Mouse (Mus musculus) lung, postnatal 36 days (tissue): ENCODE measurements at regions not wholly inside any gene's neighbourhood (a gene's known extent, or its start where the extent isn't known, plus 50 kb on each side); places are given as distances from the start of the nearest gene placed in this dataset.
A peak's percentile ranks its signal among the peaks of the same experiment; 100 is the strongest.
"Not testable (repeated sequence)": the region's sequence is repeated elsewhere in the genome, so short reads cannot be mapped to it uniquely, and the experiment has no call there.

ENCODE experiments used
- DNase-seq: peaks from one replicate; pipeline ENCODE4 v3.0.0; 2022; ENCODE audit warnings: mixed read lengths

GRCm38 (mm10) chrX:159073533-159073932 is 136.6 kb upstream of the Rps6ka3 start:
- peak; percentile 7 for DNase-seq

- DNase-seq: peak; percentile 4
Observed at GRCm38 (mm10) chrX:159080508-159080907, 129.6 kb upstream of the Rps6ka3 start.

DNA sequence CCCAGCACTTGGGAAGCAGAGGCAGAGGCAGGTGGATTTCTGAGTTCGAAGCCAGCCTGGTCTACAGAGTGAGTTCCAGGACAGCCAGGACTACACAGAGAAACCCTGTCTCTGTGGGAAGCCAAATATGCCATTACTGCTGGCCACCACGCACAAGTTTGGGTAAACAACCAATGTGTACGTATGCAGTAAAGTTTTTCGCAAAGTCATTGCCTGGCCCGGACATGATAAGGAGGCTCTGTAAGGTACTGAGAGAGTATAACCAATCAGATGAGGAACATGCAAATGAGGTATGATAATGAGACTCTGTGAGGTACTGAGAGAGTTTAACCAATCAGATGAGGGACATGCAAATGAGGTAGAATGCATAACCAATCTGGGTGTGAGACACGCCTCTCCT is 99.5 kb upstream of the Rps6ka3 start:
- DNase-seq: not testable (repeated sequence)

- DNase-seq: no peak
Observed at GRCm38 (mm10) chrX:159116210-159116609, 93.9 kb upstream of the Rps6ka3 start.

DNA sequence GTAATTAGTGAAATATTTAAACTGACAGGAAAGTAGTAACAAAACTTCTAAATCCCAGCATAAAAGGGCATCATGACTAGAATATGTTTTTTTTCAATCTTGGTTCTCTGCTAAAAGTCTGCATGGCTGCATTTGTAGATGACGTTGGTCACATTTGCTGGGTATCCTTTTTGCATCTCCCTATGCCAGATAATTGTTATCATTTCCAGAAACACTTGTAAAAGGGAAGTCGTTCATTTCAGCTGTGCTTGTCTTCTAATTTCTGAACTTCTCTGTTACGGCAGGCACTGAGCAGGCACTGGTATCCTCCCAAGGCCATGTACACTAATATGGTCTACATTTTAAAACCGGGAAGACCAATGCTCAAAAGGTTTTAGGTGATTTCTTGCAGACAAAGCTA is 69.6 kb upstream of the Rps6ka3 start:
- no peak for DNase-seq

DNA sequence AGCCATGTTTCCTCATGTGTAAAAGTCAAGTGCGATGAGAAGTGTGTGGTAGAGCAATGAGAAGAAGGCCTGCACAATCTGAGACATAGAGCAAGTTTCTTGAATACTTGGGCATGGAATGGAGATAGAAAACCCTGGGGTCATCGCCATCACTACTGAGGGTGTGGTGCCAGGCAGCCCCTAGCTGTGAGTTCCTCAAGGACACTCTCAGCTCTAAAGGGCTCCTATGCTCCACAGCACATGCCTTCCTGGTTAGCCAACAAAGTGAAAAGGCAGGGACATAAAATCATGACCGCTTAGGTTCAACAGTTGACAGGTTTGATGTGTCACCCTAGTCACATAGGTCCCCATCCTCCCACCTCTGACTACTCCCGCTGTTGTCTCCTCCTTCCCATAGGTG is 66.8 kb upstream of the Rps6ka3 start:
- DNase-seq: no peak

DNA sequence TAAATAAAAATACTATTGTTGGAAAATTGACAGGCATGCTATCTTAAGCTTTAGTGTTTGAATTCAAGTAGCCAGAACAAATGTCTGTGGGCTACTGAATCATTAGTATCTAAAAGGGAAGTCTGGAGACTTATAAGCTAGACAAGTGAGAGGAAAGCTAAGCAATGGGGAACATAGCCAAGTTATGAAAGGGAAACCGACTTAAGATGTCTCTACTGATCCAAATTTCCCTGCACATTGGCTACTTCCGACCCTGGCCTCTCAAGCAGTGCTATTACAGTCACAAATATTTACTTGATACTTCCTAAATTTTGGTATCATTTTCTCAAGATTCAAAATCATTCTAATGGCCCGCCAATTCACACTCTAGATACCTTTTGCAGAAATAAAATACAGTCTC is 65.4 kb upstream of the Rps6ka3 start:
- no peak for DNase-seq

DNA sequence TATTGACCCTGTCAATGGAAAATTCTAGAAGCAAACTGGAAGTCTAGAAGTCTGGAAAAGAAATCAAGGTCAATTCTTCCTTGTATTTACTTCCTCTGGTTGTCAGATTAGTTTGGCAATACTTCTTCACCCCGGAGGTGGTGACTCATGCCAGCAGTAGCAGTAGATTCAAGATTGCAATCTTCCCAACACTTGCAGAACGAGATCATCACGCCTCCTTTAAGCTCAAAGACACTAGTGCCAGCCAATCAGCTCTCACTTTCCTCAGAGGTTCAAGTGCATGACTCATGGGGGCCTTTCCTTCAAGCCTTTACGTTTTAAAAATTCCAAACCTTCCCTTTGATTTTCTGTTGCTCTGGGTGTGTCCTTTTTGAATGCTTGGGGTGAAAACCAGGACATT is 64.9 kb upstream of the Rps6ka3 start:
- peak; percentile 69 for DNase-seq

DNA sequence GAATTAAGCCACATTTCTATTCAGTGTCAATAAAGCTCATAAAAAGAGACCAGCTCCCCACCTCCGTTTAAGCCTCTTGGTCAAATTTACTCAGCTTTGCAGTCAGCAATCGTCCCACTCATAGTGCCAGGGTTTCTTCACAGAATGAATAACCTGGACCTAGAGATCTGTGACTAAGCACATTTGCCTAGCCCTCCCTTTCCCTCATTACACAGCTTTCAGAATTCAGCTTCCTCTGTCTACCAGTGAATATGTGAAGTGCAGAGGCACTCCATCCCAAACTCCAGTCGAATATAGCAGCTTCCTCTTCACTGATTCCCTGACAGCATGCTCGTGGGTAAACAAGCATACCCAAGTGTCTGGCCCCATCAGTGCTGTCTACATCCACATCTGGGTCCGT is 54.3 kb upstream of the Rps6ka3 start:
- peak; percentile 42 for DNase-seq

DNA sequence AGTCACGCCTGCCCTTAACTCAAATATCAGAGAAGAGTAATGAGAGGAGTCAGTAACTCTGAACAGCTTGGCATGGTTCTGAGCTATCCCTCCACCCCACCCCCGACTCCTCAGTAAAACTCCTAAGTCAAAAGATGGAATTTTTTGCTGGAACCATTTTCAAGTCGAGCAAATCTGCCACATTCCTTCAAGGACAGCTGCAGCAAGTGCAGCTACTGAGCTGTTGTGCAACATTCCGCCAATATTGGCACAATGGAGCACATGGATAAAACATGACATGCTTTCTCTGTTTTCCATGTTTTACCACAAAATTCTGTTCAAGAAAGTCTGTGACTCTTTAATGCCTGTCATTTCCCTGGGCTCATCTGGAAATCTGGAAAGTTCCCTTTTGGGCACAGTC is 53.1 kb upstream of the Rps6ka3 start:
- peak; percentile 15 for DNase-seq

- no peak for DNase-seq
Observed at GRCm38 (mm10) chrX:159159727-159160126, 50.4 kb upstream of the Rps6ka3 start.
